Mouse (Mus musculus) erythroblast, embryonic 14.5 days (primary cell): Measurements from ENCODE around the gene Golga4. TPM values are rescaled to one million over a fixed set of nuclear protein-coding genes. Genes with fewer than 3 reads are reported as not detected.

Source experiments
- H3K27me3 ChIP-seq: 2 replicates; pipeline ENCODE4 v1.6.1; 2012; ENCODE audit warnings: inconsistent platforms; ENCODE audit not compliant: control insufficient read depth
- H3K36me3 ChIP-seq: 2 replicates; pipeline ENCODE4 v1.6.1; 2012; ENCODE audit warnings: mild to moderate bottlenecking, inconsistent platforms; ENCODE audit not compliant: control insufficient read depth
- H3K4me1 ChIP-seq: 2 replicates; pipeline ENCODE4 v1.6.1; 2012; ENCODE audit warnings: inconsistent platforms; ENCODE audit not compliant: control insufficient read depth
- H3K4me3 ChIP-seq: replicated peaks from 2 replicates; pipeline ENCODE3; 2012; ENCODE audit warnings: moderate library complexity, mild to moderate bottlenecking, inconsistent platforms
- H3K9me3 ChIP-seq: 2 replicates; pipeline ENCODE4 v1.6.1; 2012; ENCODE audit warnings: low read length, inconsistent platforms, mixed read lengths; ENCODE audit not compliant: control insufficient read depth
- GATA1 ChIP-seq: IDR thresholded peaks from 2 replicates; pipeline ENCODE4 v1.6.1; 2012; ENCODE audit warnings: low read length, inconsistent platforms, mixed read lengths
- TAL1 ChIP-seq: IDR thresholded peaks from 3 replicates; pipeline ENCODE4 v1.6.1; 2012; ENCODE audit warnings: low read length, inconsistent platforms, mixed read lengths
- polyA plus RNA-seq: library from polyadenylated mRNA; stranded (reverse); fragments of >175 nt; gene quantifications from 2 replicates; pipeline ENCODE4 v1.2.3, GENCODE M21; 2012

Gene Golga4
- polyA plus RNA-seq, 1 experiment, result 0.88 TPM

DNA sequence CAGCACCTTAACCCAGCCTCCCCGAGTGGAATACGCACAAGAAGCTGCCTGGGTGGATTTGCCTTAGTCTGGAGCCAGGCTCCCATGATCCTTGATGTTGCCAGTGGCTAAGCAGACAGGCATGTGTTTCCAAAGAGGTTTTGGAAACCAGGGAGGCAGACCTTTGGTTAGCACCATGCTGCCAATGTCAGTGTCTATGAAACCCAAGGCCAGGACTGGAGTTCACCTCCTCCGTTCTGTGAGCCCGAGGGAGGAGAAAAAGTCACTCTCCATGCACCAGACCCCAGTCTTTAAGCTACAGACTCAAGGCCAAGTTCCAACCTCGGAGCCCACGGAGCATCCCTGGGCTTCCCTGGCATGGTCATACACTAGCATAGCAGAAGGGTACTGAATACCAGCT, 115.6 kb downstream of the Golga4 start:
- Histone ChIP-seq H3K36me3 (no peaks in the 10 kb centered on the region), H3K9me3 (no peaks in the 10 kb centered on the region), H3K4me1 (no peaks in the 10 kb centered on the region), H3K4me3 (no peak overlapping the region), H3K27me3 (no peaks in the 10 kb centered on the region)
- no peak for TF ChIP-seq TAL1
- TF ChIP-seq GATA1, result no peak

DNA sequence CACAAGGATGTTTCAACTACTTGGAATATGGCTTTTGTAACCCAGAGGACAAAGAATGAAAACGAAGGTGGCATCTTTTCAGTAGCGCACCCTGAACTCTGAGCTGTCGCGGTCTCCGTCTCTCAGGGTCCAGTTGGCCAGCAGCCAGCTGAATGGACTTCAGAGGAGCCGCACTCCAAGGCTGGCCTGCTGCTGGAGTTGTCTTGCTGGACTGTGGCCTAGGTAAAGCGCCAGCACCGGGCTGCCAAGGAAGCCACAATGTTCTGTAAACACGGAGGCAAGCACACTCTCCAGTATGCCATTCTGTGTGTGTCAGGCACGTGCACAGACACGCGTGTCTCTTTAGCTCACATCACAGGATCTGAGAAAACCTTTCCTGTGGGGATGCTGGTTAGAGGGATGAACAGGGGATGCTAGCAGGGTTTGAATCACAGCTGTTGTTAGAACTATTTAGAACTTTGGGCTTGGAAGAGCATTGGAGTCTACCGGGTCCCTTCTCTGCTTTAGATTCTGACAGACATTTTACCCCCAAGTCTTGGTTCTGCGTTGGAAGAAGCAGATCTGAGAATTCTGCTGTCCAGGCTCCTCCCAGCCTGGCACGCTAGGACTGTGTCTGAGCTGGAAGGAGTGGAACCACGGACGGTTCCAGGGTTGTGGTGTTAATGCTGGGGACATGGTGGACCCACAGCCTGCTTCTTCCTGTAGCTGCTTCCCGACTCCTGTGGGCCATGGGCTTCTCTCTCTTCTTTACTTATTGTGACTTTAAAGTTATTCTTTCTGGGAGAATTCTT, 116.5 kb downstream of the Golga4 start:
- no peaks in the 10 kb centered on the region for H3K4me1 ChIP-seq
- no peak overlapping the region for H3K4me3 ChIP-seq
- H3K27me3 ChIP-seq, result no peaks in the 10 kb centered on the region
- TF ChIP-seq GATA1 (no peak), TAL1 (no peak)
- no peaks in the 10 kb centered on the region for H3K9me3 ChIP-seq
- no peaks in the 10 kb centered on the region for H3K36me3 ChIP-seq

- H3K4me3 ChIP-seq, result no peak overlapping the region
- no peaks in the 10 kb centered on the region for H3K4me1 ChIP-seq
- no peaks in the 10 kb centered on the region for H3K36me3 ChIP-seq
- no peaks in the 10 kb centered on the region for H3K27me3 ChIP-seq
- no peak for TF ChIP-seq GATA1
- no peak for TF ChIP-seq TAL1
- H3K9me3 ChIP-seq, result no peaks in the 10 kb centered on the region
Observed at GRCm38 (mm10) chr9:118623483-118623882, 117.4 kb downstream of the Golga4 start.

DNA sequence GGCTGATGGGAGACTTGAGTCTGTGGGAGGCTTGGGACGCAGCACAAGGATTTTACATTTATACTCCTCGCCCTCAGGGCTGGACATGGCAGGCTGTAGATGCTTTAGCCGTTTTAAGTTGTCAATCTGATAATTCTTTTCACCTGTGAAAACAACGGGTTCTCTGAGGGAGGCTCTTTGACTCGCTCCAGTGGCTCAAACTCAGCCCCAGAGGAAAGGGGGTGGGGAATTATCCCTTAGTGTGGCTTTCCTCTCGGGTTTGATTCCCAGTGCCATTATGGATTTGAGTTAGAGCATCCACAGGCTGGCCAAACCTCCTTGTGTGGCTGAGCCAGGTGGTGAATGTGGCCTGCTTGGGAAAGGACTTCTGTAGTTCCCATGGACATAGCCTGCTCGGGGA, 118.1 kb downstream of the Golga4 start:
- Histone ChIP-seq H3K9me3 (no peaks in the 10 kb centered on the region), H3K4me1 (no peaks in the 10 kb centered on the region), H3K4me3 (no peak overlapping the region), H3K27me3 (no peaks in the 10 kb centered on the region), H3K36me3 (no peaks in the 10 kb centered on the region)
- TF ChIP-seq TAL1 (no peak), GATA1 (no peak)

- Histone ChIP-seq H3K36me3 (no peaks in the 10 kb centered on the region), H3K27me3 (no peaks in the 10 kb centered on the region), H3K4me1 (peaks cover 9% of the 10 kb centered on the region), H3K4me3 (no peak overlapping the region), H3K9me3 (no peaks in the 10 kb centered on the region)
- TF ChIP-seq GATA1 (no peak), TAL1 (no peak)
Observed at GRCm38 (mm10) chr9:118629763-118630379, 123.8 kb downstream of the Golga4 start.

Other genes starting within 250 kb of the Golga4 start
- gene Eomes, start 28.1 kb upstream of the Golga4 start, polyA plus RNA-seq, result not detected in 2 replicates
- under 0.01 and 0.02 TPM in 2 replicates for gene Itga9, start 100.4 kb downstream of the Golga4 start, polyA plus RNA-seq